13 mouse cellular contexts compared by ENCODE assay signal in the genomic region with DNA sequence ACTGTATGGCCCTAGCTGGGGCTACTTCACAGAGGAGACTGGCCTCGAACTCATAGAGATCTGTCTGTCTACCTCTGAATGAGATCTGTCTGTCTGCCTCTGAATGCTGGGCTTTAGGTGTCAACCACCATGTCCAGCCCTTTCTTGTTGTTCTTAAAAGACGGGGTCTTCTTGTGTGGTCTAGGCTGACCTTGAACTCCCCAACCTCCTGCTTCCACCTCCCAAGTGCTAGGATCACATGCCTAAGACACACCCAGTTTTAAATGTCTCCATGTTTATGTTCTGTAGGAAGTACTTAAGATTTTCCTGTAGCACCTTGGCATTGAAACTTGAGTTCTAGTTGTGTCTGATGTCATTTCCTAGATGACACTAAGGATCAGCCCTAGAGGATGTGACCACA. TPM values are rescaled to one million over a fixed set of nuclear protein-coding genes. Genes with fewer than 3 reads are reported as not detected.
DNase-seq lines count a peak whose midpoint lies in the region; ATAC-seq and TF ChIP-seq lines count a peak whose summit lies in the region.
"Had no signal": no experiment of that assay in that cellular context is flagged by ENCODE, and none has a peak within 500 bp of the region (broad histone marks: within the 10 kb centered on the region; RNA-seq: fewer than 3 reads in every experiment).

No protein-coding gene starts in this region.

- TF ChIP-seq CTCF in thymus, adult 2 months (IDR thresholded peaks at IDR 0.05; ENCODE audit: borderline replicate concordance, control insufficient read depth, extremely low read depth, insufficient read depth, low read length, poor library complexity): no peak

- no peak for TF ChIP-seq POLR2A in thymus, adult 2 months (IDR thresholded peaks at IDR 0.05; ENCODE audit: control insufficient read depth, extremely low read depth, insufficient read depth, low read length, poor library complexity)

- H3K9ac ChIP-seq in forebrain, embryonic 12.5 days: no peak overlapping the region
- H3K9ac ChIP-seq in hindbrain, embryonic 15.5 days: 0 out of 2 replicates have a peak overlapping the region, but pooled peaks have one; percentile 32
- no peak overlapping the region for H3K9ac ChIP-seq in neural tube, embryonic 12.5 days

- H3K4me1 ChIP-seq in forebrain, embryonic 12.5 days: peaks cover 59% of the 10 kb centered on the region
- H3K4me1 ChIP-seq in hindbrain, embryonic 15.5 days (replicated peaks): peaks cover 60% of the 10 kb centered on the region
- H3K4me1 ChIP-seq in neural tube, embryonic 12.5 days: peaks cover 62% of the 10 kb centered on the region
- H3K4me1 ChIP-seq in thymus, adult 2 months (replicated peaks; ENCODE audit: control insufficient read depth, insufficient read depth, low read length): peaks cover 15% of the 10 kb centered on the region
- peaks cover 32% of the 10 kb centered on the region for H3K4me1 ChIP-seq in limb, embryonic 10.5 days

- peak overlapping the region; percentile 44; the same call in 1 of the 2 replicates for H3K4me2 ChIP-seq in forebrain, embryonic 12.5 days
- H3K4me2 ChIP-seq in hindbrain, embryonic 15.5 days: peak overlapping the region; percentile 43
- H3K4me2 ChIP-seq in neural tube, embryonic 12.5 days (replicated peaks): peak overlapping the region; percentile 30; the same call in 1 of the 2 replicates

- no peaks in the 10 kb centered on the region for H3K9me3 ChIP-seq in forebrain, embryonic 12.5 days
- no peaks in the 10 kb centered on the region for H3K9me3 ChIP-seq in hindbrain, embryonic 15.5 days
- no peaks in the 10 kb centered on the region for H3K9me3 ChIP-seq in neural tube, embryonic 12.5 days
- no peaks in the 10 kb centered on the region for H3K9me3 ChIP-seq in limb, embryonic 10.5 days (replicated peaks)

- 78% methylated on average over 2 of the region's 2 CpGs for WGBS in forebrain, embryonic 12.5 days
- 61% methylated on average over 2 of the region's 2 CpGs for WGBS in hindbrain, embryonic 15.5 days
- 56% methylated on average over 2 of the region's 2 CpGs for WGBS in neural tube, embryonic 12.5 days
- 91% methylated on average over 2 of the region's 2 CpGs for WGBS in thymus, adult 2 months
- 80% methylated on average over 2 of the region's 2 CpGs for WGBS in limb, embryonic 10.5 days

- H3K27ac ChIP-seq in forebrain, embryonic 12.5 days: peak overlapping the region; percentile 96
- peak overlapping the region; percentile 87 for H3K27ac ChIP-seq in hindbrain, embryonic 15.5 days (replicated peaks)
- H3K27ac ChIP-seq in neural tube, embryonic 12.5 days: peak overlapping the region; percentile 79
- no peak overlapping the region for H3K27ac ChIP-seq in thymus, adult 2 months (ENCODE audit: control insufficient read depth, insufficient read depth, low read length)
- H3K27ac ChIP-seq in limb, embryonic 10.5 days: no peak overlapping the region

- H3K36me3 ChIP-seq in forebrain, embryonic 12.5 days (replicated peaks): 0 out of 2 replicates have a peak, but pooled peaks cover 3% of the 10 kb centered on the region
- 0 out of 2 replicates have a peak, but pooled peaks cover 4% of the 10 kb centered on the region for H3K36me3 ChIP-seq in hindbrain, embryonic 15.5 days
- H3K36me3 ChIP-seq in neural tube, embryonic 12.5 days: peaks cover 4% of the 10 kb centered on the region; the same call in 1 of the 2 replicates
- no peaks in the 10 kb centered on the region for H3K36me3 ChIP-seq in thymus, adult 2 months (ENCODE audit: control insufficient read depth, insufficient read depth, low read length)
- no peaks in the 10 kb centered on the region for H3K36me3 ChIP-seq in limb, embryonic 10.5 days

- peak; percentile 89 for DNase-seq in R1 (ENCODE audit: low read depth, low spot score)
- no peak for DNase-seq in thymus, adult 2 months
- DNase-seq in limb, embryonic 10.5 days (ENCODE audit: low spot score): no peak
- DNase-seq in gastrocnemius, postnatal 25 days: no peak
- DNase-seq: cerebellum, postnatal 14 days; heart, postnatal 36 days; kidney, adult 8-10 months; lung, postnatal 4 days; right cerebral cortex, postnatal 14 days; thymus, postnatal 36 days had no signal

- H3K4me3 ChIP-seq in forebrain, embryonic 12.5 days (replicated peaks): no peak overlapping the region
- H3K4me3 ChIP-seq in hindbrain, embryonic 15.5 days: no peak overlapping the region
- H3K4me3 ChIP-seq in neural tube, embryonic 12.5 days: no peak overlapping the region
- no peak overlapping the region for H3K4me3 ChIP-seq in thymus, adult 2 months (ENCODE audit: control insufficient read depth, insufficient read depth, low read length)
- no peak overlapping the region for H3K4me3 ChIP-seq in limb, embryonic 10.5 days

- H3K27me3 ChIP-seq in forebrain, embryonic 12.5 days: peaks cover 10% of the 10 kb centered on the region; the same call in 1 of the 2 replicates
- no peaks in the 10 kb centered on the region for H3K27me3 ChIP-seq in hindbrain, embryonic 15.5 days
- H3K27me3 ChIP-seq in neural tube, embryonic 12.5 days (replicated peaks): no peaks in the 10 kb centered on the region
- peaks cover 18% of the 10 kb centered on the region for H3K27me3 ChIP-seq in thymus, adult 2 months (ENCODE audit: control insufficient read depth, insufficient read depth, low read length)
- peaks cover 35% of the 10 kb centered on the region for H3K27me3 ChIP-seq in limb, embryonic 10.5 days (ENCODE audit: low read depth, poor library complexity, severe bottlenecking)

- no peak for ATAC-seq in forebrain, embryonic 12.5 days (ENCODE audit: low FRiP score)
- no peak for ATAC-seq in hindbrain, embryonic 15.5 days (ENCODE audit: low FRiP score, low read depth)
- ATAC-seq in neural tube, embryonic 12.5 days (ENCODE audit: low FRiP score, low read depth): no peak

RNA-seq across cellular contexts. Expression of gene Cspg5, which starts 5.3 kb away (rescaled TPM):
- polyA plus RNA-seq in forebrain, embryonic 12.5 days (2016; fragmentation: Nextera tagmentation; extraction: Ambion mirVana): 21.9 and 22.3 TPM in 2 replicates
- 181 and 199 TPM in 2 replicates for polyA plus RNA-seq in hindbrain, embryonic 15.5 days (2015; fragmentation: Nextera tagmentation; extraction: Ambion mirVana)
- 36.2 and 42.6 TPM in 2 replicates for polyA plus RNA-seq in neural tube, embryonic 12.5 days (2016; fragmentation: Nextera tagmentation; extraction: Ambion mirVana)
- 0.61 and 0.93 TPM in 2 replicates for polyA plus RNA-seq in thymus, adult 2 months (2012; rRNA removed)
- polyA plus RNA-seq in limb, embryonic 10.5 days (2016; fragmentation: Nextera tagmentation; extraction: Ambion mirVana): 0.11 and 0.13 TPM in 2 replicates
- under 1 TPM; 0.19 to 0.31 TPM for total RNA-seq in gastrocnemius, postnatal 25 days (2021)

RNA-seq across cellular contexts. Expression of gene Elp6, which starts 56.1 kb away (rescaled TPM):
- polyA plus RNA-seq in forebrain, embryonic 12.5 days (2016; fragmentation: Nextera tagmentation; extraction: Ambion mirVana): 32.7 and 33.0 TPM in 2 replicates
- 41.8 and 42.1 TPM in 2 replicates for polyA plus RNA-seq in hindbrain, embryonic 15.5 days (2015; fragmentation: Nextera tagmentation; extraction: Ambion mirVana)
- polyA plus RNA-seq in neural tube, embryonic 12.5 days (2016; fragmentation: Nextera tagmentation; extraction: Ambion mirVana): 39.9 and 41.2 TPM in 2 replicates
- polyA plus RNA-seq in thymus, adult 2 months (2012; rRNA removed): 21.0 and 26.9 TPM in 2 replicates
- polyA plus RNA-seq in limb, embryonic 10.5 days (2016; fragmentation: Nextera tagmentation; extraction: Ambion mirVana): 46.6 and 46.7 TPM in 2 replicates
- 1 to 10 TPM; 2.4 to 2.6 TPM for total RNA-seq in gastrocnemius, postnatal 25 days (2021)

Comparison
In these comparisons a context has a peak if more than half of its experiments do, and no peak if none do; other contexts are left out.
1. H3K27ac ChIP-seq: peak in forebrain, embryonic 12.5 days (single experiment), hindbrain, embryonic 15.5 days (single experiment) and neural tube, embryonic 12.5 days (single experiment); none in thymus, adult 2 months (single experiment) and limb, embryonic 10.5 days (single experiment).
2. RNA of gene Cspg5, which starts 5.3 kb away (polyA plus RNA-seq): 181 to 199 TPM in hindbrain, embryonic 15.5 days, 36.2 to 42.6 TPM in neural tube, embryonic 12.5 days and 21.9 to 22.3 TPM in forebrain, embryonic 12.5 days; 0.61 to 0.93 TPM in thymus, adult 2 months and 0.11 to 0.13 TPM in limb, embryonic 10.5 days; every median in the first group is over 10 times any median in the second.
3. Peak in every context shown above with its lines, with median percentiles within 50 percentile points of each other: H3K4me2 ChIP-seq.